Mouse (Mus musculus): ENCODE measurements at regions not wholly inside any gene's neighbourhood (a gene's known extent, or its start where the extent isn't known, plus 50 kb on each side); places are given as distances from the start of the nearest gene placed in this dataset.
"Not testable (repeated sequence)": the region's sequence is repeated elsewhere in the genome, so short reads cannot be mapped to it uniquely, and the experiment has no call there.

DNA sequence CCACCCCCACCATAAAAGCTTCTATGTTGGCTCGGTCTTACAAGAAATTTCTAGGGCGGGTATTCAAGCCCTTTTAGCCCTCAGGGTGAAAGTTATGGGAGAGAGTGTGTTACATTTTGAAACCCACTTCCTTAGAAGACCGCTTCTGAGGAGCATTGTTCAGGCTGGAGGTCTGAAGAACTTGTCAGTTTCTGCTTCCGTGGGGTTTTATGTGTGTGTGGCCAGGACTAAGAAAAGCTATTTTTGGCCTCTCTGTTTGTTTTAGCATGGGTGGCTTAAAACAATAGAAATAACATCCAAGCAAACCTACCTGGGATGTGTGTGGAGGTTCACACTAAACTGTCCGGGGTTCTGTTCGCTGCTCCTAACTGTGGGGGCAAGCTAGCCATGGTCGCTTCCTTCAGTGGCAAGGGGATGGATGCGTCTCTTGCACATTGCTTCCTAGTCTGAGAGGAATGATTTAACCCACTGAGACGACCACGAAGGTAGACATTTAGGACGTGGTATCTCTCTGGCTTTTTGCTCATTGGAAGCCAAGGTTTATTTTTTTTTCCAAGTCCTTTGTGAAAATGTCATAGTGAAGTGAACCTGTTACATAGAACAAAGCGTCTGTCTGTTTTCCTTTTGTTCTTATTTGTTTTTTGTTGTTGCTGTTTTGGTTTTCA, 298.4 kb downstream of the Vrk1 start:
- in situ Hi-C loops (cut with MboI, MseI): no loop called here

DNA sequence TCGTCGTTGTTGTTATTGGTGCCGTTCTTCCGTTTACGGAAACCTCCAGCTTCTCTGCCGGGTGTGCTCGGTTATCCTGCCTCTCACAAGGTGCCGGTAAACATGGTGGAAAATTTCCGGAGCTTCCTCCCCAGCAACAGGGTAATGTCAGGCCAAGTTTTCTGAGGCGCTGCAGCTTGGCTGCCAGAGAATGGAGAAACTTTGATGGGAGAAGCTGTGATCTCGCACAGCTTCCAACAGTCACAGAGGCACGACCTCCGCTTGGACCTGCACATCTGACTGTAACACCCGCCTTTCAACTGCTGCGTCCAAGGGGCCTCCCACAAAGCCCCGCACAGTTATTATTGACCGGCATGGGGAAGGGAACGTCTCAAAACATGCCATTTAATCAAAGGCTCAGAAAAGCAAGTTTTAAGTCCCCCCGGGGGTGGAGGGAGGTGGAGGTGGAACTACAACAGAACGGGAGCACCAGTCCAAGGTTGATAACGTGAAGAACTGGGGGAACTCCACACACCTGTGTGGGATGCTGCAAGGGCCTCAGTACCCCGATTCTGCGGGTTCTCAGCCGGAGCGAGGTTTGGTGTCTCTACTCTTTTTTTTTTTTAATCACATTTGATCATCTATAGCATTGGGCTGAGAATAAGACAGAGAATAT, 299.1 kb downstream of the Vrk1 start:
- in situ Hi-C loops (cut with MboI, MseI): no loop called here

DNA sequence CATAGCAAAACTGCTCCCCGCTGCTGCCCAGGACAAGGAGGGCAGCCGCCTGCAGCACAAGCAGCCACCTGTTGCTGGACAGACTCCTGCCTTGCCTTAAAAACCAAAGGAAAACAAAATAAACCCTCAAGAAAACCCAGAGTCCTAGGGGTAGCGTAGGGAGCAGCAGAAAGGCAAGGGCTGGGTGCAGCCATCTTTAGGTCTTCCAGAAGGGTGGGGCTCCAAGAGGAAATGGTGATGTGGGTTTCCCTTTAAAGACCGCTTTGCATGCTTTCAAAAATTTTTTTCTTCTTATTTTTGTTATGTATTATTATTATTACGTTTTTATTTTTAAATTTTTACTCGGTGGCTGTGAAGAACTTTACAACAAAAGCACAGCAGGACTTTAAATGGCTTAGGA, 300.1 kb downstream of the Vrk1 start:
- in situ Hi-C loops (cut with MboI, MseI): no loop called here

DNA sequence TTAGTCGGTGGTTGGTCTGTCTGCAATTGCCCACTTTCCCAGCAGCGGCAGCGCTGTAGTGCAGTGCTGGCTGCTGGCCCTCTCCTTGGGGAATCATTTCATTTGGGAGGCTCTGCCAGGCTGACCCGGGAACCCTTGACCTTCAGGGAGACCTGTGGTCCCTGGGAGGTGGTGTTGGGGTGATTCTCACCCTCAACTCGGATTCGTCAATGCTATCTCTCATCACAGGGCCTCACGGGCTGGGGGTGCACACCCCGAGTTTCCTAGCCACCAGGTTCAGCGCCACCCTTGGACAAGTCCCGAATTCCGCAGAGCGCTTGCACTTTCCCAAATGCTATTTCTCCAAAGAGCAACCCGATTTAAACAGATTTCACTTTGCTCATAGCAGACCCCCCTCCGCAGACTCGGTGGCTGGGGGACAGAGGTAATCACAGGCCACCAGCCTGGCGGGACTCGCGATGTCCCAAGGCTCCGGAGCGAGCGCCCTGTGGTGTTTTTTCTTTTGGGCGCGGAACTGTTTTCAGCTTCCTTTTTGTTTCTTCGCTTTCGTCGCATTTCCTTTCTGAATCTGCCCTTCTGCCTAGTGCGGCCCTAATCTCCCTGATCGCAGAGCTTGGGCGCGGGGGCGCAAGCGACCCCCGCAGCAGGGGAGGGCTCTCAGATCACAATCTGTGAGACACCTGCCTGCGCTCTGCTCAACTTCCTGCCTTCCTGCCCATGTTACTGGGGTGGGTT, 300.7 kb downstream of the Vrk1 start:
- in situ Hi-C loops (cut with MboI, MseI): no loop called here

GRCm38 (mm10) chr12:106311320-106311825, 301.3 kb downstream of the Vrk1 start:
- in situ Hi-C loops (cut with MboI, MseI): no loop called here

GRCm38 (mm10) chr12:106311831-106312600, 302.0 kb downstream of the Vrk1 start:
- in situ Hi-C loops (cut with MboI, MseI): no loop called here

- in situ Hi-C loops (cut with MboI, MseI): no loop called here
Measured at GRCm38 (mm10) chr12:106317738-106318137, 307.7 kb downstream of the Vrk1 start.

DNA sequence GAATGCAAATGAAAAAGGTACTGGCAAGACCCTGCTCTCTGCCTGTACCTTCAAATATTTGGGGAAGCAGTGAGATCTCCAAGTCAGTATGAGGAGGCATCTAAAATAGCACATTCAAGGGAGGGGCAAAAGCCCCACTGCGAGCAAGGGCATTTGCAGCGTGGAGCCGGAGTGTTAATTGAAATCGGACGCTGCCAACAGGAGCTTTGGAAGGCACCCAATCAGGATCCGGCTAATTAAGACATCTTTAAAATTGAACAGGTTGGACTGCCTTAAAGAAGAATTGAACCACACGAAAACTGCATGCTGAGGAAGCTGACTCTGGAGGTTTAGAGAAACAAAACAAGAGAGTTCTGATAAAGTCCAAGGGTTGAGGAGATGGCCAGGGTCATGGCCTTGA, 311.5 kb downstream of the Vrk1 start:
- in situ Hi-C loops (cut with MboI, MseI): no loop called here

GRCm38 (mm10) chr12:106326611-106327010, 316.6 kb downstream of the Vrk1 start:
- in situ Hi-C loops (cut with MboI, MseI): no loop called here

DNA sequence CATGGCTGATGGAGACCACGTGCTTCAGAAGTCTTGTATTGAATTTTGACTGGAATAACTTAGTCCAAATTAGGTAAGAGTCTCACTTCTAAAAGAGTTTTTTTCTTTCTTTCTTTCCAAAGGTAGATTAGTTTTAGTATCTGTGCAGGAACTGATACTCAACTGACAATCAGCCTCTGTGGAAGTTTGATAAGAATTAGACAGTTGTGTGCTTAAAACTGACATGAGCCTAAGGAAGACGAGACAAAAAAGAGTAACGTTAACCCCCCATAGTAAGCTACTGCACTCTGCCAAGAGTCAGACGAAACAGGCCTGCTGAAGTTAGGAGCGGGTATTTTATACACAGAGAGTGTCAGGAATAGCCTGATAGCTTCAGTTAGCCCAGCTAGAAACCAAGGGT, 317.3 kb downstream of the Vrk1 start:
- in situ Hi-C loops (cut with MboI, MseI): no loop called here

GRCm38 (mm10) chr12:106357867-106358266, 347.8 kb downstream of the Vrk1 start:
- in situ Hi-C loops (cut with MboI, MseI): no loop called here

- in situ Hi-C loops (cut with MboI, MseI): not testable (repeated sequence)
Measured at GRCm38 (mm10) chr12:106361646-106362045, 351.6 kb downstream of the Vrk1 start.

DNA sequence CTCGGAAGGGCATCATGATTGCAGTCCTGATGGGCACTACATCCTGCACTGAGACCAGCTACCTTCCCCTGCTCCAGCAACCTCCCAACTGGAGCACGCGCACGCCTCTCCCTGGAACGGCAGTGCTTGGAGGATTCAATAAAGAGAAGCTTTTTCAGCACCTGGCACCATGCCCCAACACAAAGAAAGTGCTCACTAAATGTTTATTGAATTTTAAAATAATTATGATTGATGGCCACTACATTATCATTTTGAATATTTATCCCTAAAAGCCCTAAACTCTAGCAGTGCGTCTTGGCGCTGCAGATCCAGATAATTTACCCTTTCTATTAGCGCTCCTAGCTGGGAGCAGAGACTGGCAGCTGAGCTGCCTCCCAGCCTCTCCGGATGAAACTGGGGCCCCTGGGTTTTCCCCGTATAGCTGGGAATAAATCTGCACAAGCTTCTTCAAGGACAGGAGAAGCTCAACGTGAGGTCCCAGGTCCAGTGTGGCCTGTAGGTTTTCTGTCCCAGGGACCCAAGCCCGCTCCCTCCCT, 364.9 kb downstream of the Vrk1 start:
- in situ Hi-C loops (cut with MboI, MseI): no loop called here

GRCm38 (mm10) chr12:106375886-106376285, 365.9 kb downstream of the Vrk1 start:
- in situ Hi-C loops (cut with MboI, MseI): no loop called here

DNA sequence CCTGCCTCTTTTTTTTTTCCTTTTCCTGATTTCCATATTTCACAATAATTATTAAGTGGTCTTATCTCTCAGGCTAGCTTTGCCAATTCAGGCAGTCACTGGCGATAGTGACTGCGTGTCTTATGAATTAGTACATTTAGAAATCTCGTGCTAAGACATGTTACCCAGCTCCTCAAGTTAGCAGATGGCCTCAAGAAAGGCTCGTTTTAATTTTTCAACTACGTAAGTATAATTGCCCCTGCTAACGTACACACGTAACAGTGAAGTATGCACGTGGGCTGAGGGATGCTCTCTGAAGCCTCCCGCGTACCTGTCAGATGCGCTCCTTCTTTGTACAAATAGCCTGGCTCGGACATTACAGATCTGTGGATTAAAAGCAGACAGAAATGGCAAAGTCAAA, 366.8 kb downstream of the Vrk1 start:
- in situ Hi-C loops (cut with MboI, MseI): no loop called here

- in situ Hi-C loops (cut with MboI, MseI): no loop called here
Measured at GRCm38 (mm10) chr12:106377281-106377680, 367.3 kb downstream of the Vrk1 start.

GRCm38 (mm10) chr12:106377761-106378160, 367.7 kb downstream of the Vrk1 start:
- in situ Hi-C loops (cut with MboI, MseI): no loop called here

- in situ Hi-C loops (cut with MboI, MseI): no loop called here
Measured at GRCm38 (mm10) chr12:106378303-106379075, 368.5 kb downstream of the Vrk1 start.

DNA sequence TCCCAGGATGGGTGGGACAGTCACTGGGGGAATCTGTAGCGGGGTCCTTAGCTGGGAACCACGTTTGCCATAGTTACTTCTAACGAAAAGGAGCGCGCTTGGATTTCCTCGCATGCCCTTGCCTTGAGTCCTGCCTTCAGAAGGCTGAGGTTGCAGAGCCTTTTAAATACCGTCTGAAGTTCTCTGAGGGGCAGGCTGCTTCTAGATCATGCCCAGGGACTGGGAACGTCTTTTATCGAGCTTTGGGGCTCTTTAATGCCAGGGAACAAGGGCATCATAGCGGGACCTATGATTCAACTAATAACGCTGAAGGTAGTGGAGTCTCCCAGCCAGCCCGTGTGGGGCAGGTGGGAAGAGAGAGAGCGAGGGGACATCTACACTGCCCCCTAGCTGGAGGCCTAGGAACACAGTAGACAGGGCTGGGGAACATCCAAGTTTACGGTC, 369.1 kb downstream of the Vrk1 start:
- in situ Hi-C loops (cut with MboI, MseI): no loop called here

DNA sequence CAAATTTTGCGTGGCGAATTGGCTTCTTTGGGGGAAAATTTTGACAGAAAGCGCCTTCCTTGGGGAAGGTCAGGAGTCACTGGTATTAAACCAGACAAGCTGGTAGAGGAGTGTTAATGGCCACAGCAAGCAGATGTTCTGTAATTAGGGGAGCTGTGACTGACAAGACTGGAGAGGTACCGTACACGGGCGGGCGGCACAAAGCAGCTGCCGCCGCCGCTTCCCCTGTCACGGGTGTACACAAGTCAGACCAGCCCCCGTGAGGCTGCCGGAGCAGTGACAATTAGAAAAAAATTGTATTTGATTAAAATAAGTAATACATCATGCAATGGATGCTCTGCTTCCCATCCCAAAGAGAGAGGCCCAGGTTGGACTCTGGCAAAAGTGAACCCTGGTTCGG, 369.8 kb downstream of the Vrk1 start:
- in situ Hi-C loops (cut with MboI, MseI): no loop called here

GRCm38 (mm10) chr12:106381821-106382220, 371.8 kb downstream of the Vrk1 start:
- in situ Hi-C loops (cut with MboI, MseI): no loop called here

Data from regulatory T cell (primary cell).